Comparison of ENCODE assay signal across 9 mouse cellular contexts in the genomic region with DNA sequence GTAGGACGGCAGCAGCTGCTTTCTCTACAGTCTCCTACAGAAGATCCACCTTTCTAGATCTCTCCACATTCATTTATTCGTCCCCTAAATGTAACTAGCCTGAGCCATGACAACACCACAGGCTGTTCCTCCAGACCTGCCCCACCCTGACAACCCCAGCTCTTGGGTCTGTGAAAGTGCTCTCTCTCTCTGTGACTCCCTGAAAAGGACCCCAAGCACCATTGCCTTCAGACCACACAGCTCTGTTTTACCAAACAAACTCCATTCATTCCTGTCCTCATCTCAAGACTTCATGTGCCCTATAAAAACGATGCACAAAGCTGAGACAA. TPM values are rescaled to one million over a fixed set of nuclear protein-coding genes. Genes with fewer than 3 reads are reported as not detected.
DNase-seq lines count a peak whose midpoint lies in the region; ATAC-seq and TF ChIP-seq lines count a peak whose summit lies in the region.
"Had no signal": no experiment of that assay in that cellular context is flagged by ENCODE, and none has a peak within 500 bp of the region (broad histone marks: within the 10 kb centered on the region; RNA-seq: fewer than 3 reads in every experiment).

No protein-coding gene starts in this region.

- no peak overlapping the region for H3K9ac ChIP-seq in heart, adult 2 months (ENCODE audit: low read depth, low read length)
- no peak overlapping the region for H3K9ac ChIP-seq in hindbrain, embryonic 11.5 days (ENCODE audit: low read depth, low read length)
- H3K9ac ChIP-seq in midbrain, embryonic 11.5 days (ENCODE audit: low read length): no peak overlapping the region

- H3K27me3 ChIP-seq in heart, adult 2 months (ENCODE audit: control insufficient read depth, insufficient read depth, low read length): no peaks in the 10 kb centered on the region
- peaks cover 10% of the 10 kb centered on the region for H3K27me3 ChIP-seq in hindbrain, embryonic 11.5 days (ENCODE audit: control insufficient read depth, insufficient read depth, low read length)
- H3K27me3 ChIP-seq in midbrain, embryonic 11.5 days (ENCODE audit: control insufficient read depth, insufficient read depth, low read length): peaks cover 13% of the 10 kb centered on the region

- 17% methylated on average over 3 of the region's 3 CpGs for WGBS in heart, adult 2 months
- 28% methylated on average over 3 of the region's 3 CpGs for WGBS in hindbrain, embryonic 11.5 days
- 15% methylated on average over 3 of the region's 3 CpGs for WGBS in midbrain, embryonic 11.5 days

- no peak for DNase-seq in heart, adult 2 months
- no peak for DNase-seq in heart, postnatal 10 days
- peak; percentile 11 for DNase-seq in ES-CJ7 (ENCODE audit: low read depth, low spot score)
- no peak for DNase-seq in hindbrain, embryonic 11.5 days (ENCODE audit: low spot score)
- no peak for DNase-seq in midbrain, embryonic 11.5 days (ENCODE audit: low spot score, missing footprints)
- DNase-seq in cerebellum, adult 18-20 months: no peak
- no peak for DNase-seq in thymus, postnatal 4 days

- intact Hi-C loops in heart, adult 2 months (cut with DNase I): no loop called here
- intact Hi-C loops in heart, postnatal 10 days (cut with DNase I): loop anchor here (10.0 kb wide), 1 partner anchor 307 kb away; no protein-coding TSS in a partner anchor

- H3K36me3 ChIP-seq in heart, adult 2 months (ENCODE audit: control insufficient read depth, insufficient read depth, low read length): no peaks in the 10 kb centered on the region
- no peaks in the 10 kb centered on the region for H3K36me3 ChIP-seq in hindbrain, embryonic 11.5 days (ENCODE audit: control insufficient read depth, insufficient read depth, low read length)
- H3K36me3 ChIP-seq in midbrain, embryonic 11.5 days (ENCODE audit: control insufficient read depth, insufficient read depth, low read length): no peaks in the 10 kb centered on the region

- peak; percentile 46 for ATAC-seq in hindbrain, embryonic 11.5 days (ENCODE audit: low FRiP score)
- peak; percentile 51 for ATAC-seq in midbrain, embryonic 11.5 days (ENCODE audit: low FRiP score)
- ATAC-seq in inflammation-experienced regulatory T-cells, adult 6 months: no peak

- no peak overlapping the region for H3K27ac ChIP-seq in heart, adult 2 months
- no peak overlapping the region for H3K27ac ChIP-seq in hindbrain, embryonic 11.5 days (ENCODE audit: low read depth, low read length)
- H3K27ac ChIP-seq in midbrain, embryonic 11.5 days (ENCODE audit: low read depth, low read length): no peak overlapping the region

- no peak for TF ChIP-seq CTCF in heart, adult 2 months (IDR thresholded peaks at IDR 0.05)

- H3K79me2 ChIP-seq in heart, adult 2 months (replicated peaks; ENCODE audit: control insufficient read depth, insufficient read depth, low read length): no peaks in the 10 kb centered on the region

- peak overlapping the region; percentile 49; the same call in 1 of the 2 replicates for H3K4me3 ChIP-seq in heart, adult 2 months
- H3K4me3 ChIP-seq in hindbrain, embryonic 11.5 days (ENCODE audit: low read depth, low read length): peak overlapping the region; percentile 54
- peak overlapping the region; percentile 50 for H3K4me3 ChIP-seq in midbrain, embryonic 11.5 days (ENCODE audit: low read depth, low read length)

- H3K4me2 ChIP-seq in hindbrain, embryonic 11.5 days (replicated peaks; ENCODE audit: low read depth, low read length): peak overlapping the region; percentile 100
- H3K4me2 ChIP-seq in midbrain, embryonic 11.5 days: peak overlapping the region; percentile 97

- no peaks in the 10 kb centered on the region for H3K4me1 ChIP-seq in heart, adult 2 months (ENCODE audit: control insufficient read depth, insufficient read depth, low read length)
- H3K4me1 ChIP-seq in hindbrain, embryonic 11.5 days (replicated peaks; ENCODE audit: control insufficient read depth, insufficient read depth, low read length): no peaks in the 10 kb centered on the region
- peaks cover 4% of the 10 kb centered on the region for H3K4me1 ChIP-seq in midbrain, embryonic 11.5 days (ENCODE audit: control insufficient read depth, insufficient read depth, low read length)

- TF ChIP-seq POLR2A in heart, adult 2 months (IDR thresholded peaks at IDR 0.05; ENCODE audit: insufficient read depth, low read depth, low read length): no peak

- no peak for TF ChIP-seq EP300 in heart, adult 2 months (IDR thresholded peaks at IDR 0.05; ENCODE audit: insufficient read depth, low read depth, low read length)

- no peaks in the 10 kb centered on the region for H3K9me3 ChIP-seq in hindbrain, embryonic 11.5 days (ENCODE audit: control insufficient read depth, low read length)
- H3K9me3 ChIP-seq in midbrain, embryonic 11.5 days (ENCODE audit: control insufficient read depth, low read length): no peaks in the 10 kb centered on the region

RNA-seq across cellular contexts. Expression of a gene that starts 0.4 kb away (rescaled TPM):
- total RNA-seq in heart, adult 2 months (2021): under 1 TPM; 0.39 to 0.59 TPM
- polyA plus RNA-seq in heart, adult 2 months (2012; rRNA removed): 0.38 and 0.41 TPM in 2 replicates
- total RNA-seq in heart, postnatal 10 days (2021): 1 to 10 TPM; 1.7 to 4.5 TPM
- 0.07 and 0.26 TPM in 2 replicates for polyA plus RNA-seq in hindbrain, embryonic 11.5 days (2014; fragmentation: Nextera tagmentation; extraction: Ambion mirVana)
- polyA plus RNA-seq in midbrain, embryonic 11.5 days (2014; fragmentation: Nextera tagmentation; extraction: Ambion mirVana): 0.19 TPM in 2 replicates
- polyA plus RNA-seq in inflammation-experienced regulatory T-cells, adult 6 months (2017; shearing (Covaris generic)): under 1 TPM; 0.05 to 0.66 (median 0.62) TPM
- total RNA-seq: hematopoietic stem cell, adult 5-6 weeks had no signal
